Mouse (Mus musculus) adrenal gland, postnatal 25 days (tissue): Measurements from ENCODE around the gene Ogfr. TPM values are rescaled to one million over a fixed set of nuclear protein-coding genes. Genes with fewer than 3 reads are reported as not detected.

Experiments
- DNase-seq: peaks from one replicate; pipeline ENCODE4 v3.0.0; 2021; ENCODE audit warnings: mixed read lengths
- total RNA-seq: library from RNA; stranded (reverse); gene quantifications from 2 replicates; pipeline ENCODE4 v1.2.3, GENCODE M21; 2021

The Ogfr gene
- total RNA-seq, 1 experiment from 2014 or later = 53.5 TPM

DNA sequence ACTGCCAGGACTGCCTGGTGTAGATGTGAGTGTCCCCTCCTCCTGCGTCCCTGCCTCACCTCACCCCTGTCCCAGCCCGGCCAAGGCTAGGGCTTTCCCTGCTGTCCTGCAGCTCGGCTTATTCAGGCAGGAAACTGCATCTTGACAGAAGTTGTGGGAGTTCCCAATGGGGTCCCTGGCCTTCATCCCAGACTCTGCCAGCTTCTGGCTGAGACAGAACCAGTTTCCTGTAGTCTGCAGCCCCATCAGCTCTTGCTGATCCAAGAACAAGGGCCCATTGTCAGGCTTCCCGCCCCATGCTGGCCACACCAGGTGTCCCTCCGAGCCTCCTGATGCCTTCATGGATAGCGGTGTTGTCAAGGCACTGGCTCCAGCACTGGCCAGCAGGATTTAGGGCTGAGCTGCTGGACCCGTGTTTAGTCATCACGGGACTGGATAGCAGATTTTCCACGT, 11.6 kb downstream of the Ogfr start:
- no peak for DNase-seq

DNA sequence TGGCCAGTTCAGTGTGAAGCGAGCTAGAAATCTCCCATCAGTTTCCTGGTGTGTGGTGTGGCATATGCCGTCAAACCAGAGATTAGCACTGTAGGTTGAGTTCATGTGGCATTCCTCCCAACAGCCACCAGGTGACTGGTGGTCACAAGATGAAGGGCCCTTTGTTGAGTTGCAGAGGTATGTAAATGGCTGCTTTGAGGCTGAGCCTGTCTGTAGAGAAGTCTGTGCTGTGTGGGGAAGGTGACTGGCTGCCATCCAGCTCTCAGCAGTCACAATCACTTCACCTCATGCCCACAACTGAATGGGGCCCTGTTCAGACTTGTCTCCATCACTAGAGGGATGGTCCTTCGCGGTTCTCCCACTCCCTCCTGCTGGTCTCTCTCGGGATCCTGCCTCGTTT, 15.7 kb downstream of the Ogfr start:
- DNase-seq = no peak

DNA sequence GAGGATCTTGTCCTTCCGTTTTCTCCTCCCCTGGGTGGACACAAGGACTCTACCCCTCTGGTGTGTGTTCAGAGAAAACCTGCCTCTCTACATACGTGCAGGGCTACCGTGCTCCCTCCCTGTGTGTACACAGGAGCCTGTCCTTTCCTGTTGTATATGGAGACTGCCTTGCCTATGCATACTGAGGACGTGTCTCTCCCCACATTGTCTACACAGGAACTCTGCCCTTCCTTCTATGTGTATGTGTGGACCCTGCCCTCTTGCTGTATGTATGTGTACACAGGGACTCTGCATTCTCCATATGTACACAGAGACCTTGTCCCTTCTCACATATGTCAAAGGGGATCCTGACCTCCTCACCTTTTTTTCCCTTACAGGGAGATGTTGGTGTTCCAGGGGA, 21.2 kb downstream of the Ogfr start:
- DNase-seq = no peak

DNA sequence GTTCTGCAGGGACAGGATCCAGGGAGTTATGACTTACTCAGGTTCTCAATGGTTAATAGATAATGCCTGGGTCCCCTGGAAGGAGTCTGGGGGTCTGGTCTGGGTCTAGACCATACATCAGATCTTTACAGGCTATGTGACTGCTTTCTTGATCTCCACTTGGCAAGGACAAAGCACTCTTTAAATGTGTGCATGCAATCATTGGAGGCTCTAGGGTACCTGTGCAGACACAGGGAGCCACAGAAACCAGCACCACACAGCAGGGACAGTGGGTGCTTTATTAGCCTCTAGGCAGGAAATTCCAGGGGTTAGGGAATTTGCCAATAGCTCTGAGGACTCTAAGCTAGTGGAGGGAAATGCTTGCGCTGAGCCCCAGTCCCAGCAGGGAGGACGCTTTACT, 22.8 kb downstream of the Ogfr start:
- DNase-seq = no peak

DNA sequence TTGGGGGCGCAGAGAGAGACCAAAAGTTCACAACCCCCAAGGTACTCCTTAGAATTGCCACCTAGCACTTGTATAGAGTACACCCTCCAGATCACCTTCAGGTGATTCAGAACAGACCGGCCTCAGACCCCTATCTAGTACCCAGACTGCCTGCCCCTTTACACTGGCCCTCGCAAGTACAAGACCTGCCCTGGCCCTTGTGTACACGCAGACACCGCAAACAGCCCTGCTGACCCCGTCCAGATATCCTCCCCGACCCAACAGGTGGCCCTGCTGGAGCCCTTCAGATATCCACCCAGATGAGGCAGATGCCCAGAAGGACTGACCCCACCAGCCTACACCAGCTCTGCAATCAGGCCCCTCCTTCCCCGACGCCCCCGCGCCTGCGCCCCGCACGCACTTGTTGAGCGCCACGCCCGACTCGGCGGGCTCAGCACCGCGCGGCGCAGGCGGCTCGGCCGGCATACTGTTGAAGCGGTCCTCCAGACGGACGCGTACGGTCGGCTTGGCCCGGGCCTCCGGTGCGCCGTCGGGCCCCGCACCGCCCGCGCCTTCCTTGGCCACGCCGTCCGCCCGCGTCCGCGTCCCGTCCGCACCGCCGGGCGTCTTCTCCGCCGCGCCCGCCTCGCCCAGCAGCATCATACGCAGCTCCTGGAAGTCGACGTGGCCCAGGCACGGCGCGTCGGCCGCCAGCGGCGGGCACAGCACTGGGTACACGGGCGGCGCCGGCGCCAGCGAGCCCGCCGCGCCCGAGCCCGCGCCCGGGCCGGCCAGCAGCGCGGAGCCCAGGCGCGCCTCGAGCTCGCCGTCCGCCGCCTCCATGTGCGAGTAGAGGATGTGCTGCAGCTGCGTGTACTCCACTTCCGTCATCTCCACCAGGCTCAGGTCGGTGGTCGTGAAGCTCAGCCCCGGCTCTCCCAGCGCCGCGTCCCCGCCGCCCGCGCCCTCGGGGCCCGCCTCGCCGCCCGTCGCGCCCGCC, 52.8 kb downstream of the Ogfr start:
- no peak for DNase-seq

DNA sequence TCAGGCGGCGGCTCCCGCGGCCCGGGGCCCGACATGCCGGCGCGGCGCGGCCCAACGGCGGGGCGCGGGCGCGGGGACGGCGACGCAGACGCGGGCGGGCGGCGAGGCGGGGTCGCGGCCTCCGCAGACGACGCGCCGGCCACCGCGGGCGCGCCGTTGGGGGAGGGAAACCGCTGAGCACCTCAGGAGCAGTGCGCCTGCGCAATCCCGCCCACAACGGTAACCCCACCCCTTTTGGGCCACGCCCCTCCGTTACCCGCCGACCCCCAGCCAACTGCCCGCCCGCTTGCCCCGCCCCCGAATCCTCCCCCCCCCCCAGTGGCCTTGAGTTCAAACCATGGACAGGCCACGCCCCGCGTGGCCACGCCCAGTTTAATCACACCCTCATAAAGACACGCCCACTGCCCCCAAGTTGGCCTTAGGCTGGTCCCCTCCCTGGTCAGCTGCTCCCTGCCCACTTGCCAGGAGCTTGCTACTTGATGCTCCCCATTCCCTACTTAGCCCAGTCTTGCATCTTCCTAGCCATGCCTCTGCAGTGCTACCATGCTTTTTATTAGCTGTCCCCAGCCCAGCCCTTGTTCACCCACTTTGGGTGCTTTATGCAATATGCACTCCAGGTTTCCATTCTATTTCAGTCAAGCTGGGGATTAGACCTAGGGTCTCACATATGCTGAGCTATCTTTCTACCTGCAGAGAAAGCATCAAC, 53.7 kb downstream of the Ogfr start, which contains the start of gene Tcfl5:
Gene Tcfl5 (minus strand): TSS at position 154 of the 706 bp plus-strand sequence.
- no peak for DNase-seq

DNA sequence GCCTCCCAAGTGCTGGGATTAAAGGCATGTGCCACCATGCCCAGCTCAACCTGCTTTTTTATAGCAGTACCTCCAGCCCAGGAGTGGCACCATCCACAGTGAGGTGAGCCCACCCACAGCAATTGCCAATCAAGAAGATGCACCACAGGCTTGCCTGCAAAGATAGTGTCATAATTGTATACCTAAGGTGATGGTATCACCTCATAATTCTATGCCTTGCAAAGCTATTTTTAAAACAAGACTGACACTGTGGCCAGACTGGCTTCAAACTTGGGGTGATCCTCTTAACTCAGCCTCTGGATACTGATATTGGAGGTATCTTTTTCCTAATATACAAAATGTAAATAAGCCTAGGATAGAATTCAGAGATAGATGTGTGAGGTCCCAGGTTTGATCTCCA, 54.6 kb downstream of the Ogfr start:
- DNase-seq = no peak

Other genes starting within 250 kb of the Ogfr start
- gene Slco4a1, start 133.0 kb upstream of the Ogfr start, total RNA-seq = 1.5 and 3.9 TPM in 2 replicates
- not detected in 2 replicates for gene Ntsr1, start 89.3 kb upstream of the Ogfr start, total RNA-seq
- gene Mrgbp, start 7.9 kb upstream of the Ogfr start, total RNA-seq = 17.7 and 22.3 TPM in 2 replicates
- gene Col9a3, start 8.5 kb downstream of the Ogfr start, total RNA-seq = 0.70 and 1.0 TPM in 2 replicates
- gene Tcfl5, start 53.5 kb downstream of the Ogfr start, total RNA-seq = not detected in 2 replicates
- 49.8 and 53.0 TPM in 2 replicates for gene Dido1, start 120.8 kb downstream of the Ogfr start, total RNA-seq
- gene Gid8, start 120.9 kb downstream of the Ogfr start, total RNA-seq = 63.0 and 72.3 TPM in 2 replicates
- gene Slc17a9, start 136.0 kb downstream of the Ogfr start, total RNA-seq = 1.1 and 2.2 TPM in 2 replicates
- gene Bhlhe23, start 187.7 kb downstream of the Ogfr start, total RNA-seq = not detected in 2 replicates